Mouse (Mus musculus) embryonic facial prominence, embryonic 14.5 days (tissue): ENCODE measurements around the gene Fam170b. TPM values are rescaled to one million over a fixed set of nuclear protein-coding genes. Genes with fewer than 3 reads are reported as not detected.

Experiments used
- ATAC-seq: fragments of 200-750 bp; cut with Nextera tagmentation; 2 replicates; pipeline ENCODE4 v1.8.0; 2017; ENCODE audit warnings: low read depth, moderate number of reproducible peaks, moderate TSS enrichment
- DNase-seq: peaks from one replicate; pipeline ENCODE4 v3.0.0-alpha.2; 2015; ENCODE audit warnings: low spot score
- H3K27ac ChIP-seq: fragments of 300-500 bp; sonication (generic); replicated peaks from 2 replicates; pipeline ENCODE4 v1.5.1; 2014; ENCODE audit warnings: low read depth, mild to moderate bottlenecking, low read length, moderate library complexity
- H3K27me3 ChIP-seq: fragments of 300-500 bp; sonication (generic); replicated peaks from 2 replicates; pipeline ENCODE4 v1.6.1; 2014; ENCODE audit warnings: low read length; ENCODE audit not compliant: control insufficient read depth, insufficient read depth
- H3K36me3 ChIP-seq: fragments of 300-500 bp; sonication (generic); 2 replicates; pipeline ENCODE4 v1.6.1; 2014; ENCODE audit warnings: low read length, mixed read lengths; ENCODE audit not compliant: control insufficient read depth, insufficient read depth
- H3K4me1 ChIP-seq: fragments of 300-500 bp; sonication (generic); 2 replicates; pipeline ENCODE4 v1.6.1; 2014; ENCODE audit warnings: antibody characterized with exemption, low read length; ENCODE audit not compliant: control insufficient read depth, insufficient read depth
- H3K4me2 ChIP-seq: fragments of 300-500 bp; sonication (generic); 2 replicates; pipeline ENCODE4 v1.6.1; 2014; ENCODE audit warnings: low read depth, mild to moderate bottlenecking, low read length, moderate library complexity, mixed read lengths
- H3K4me3 ChIP-seq: fragments of 300-500 bp; sonication (generic); 2 replicates; pipeline ENCODE4 v1.5.1; 2014; ENCODE audit warnings: low read depth, mild to moderate bottlenecking, low read length
- H3K9ac ChIP-seq: fragments of 300-500 bp; sonication (generic); 2 replicates; pipeline ENCODE4 v1.6.1; 2014; ENCODE audit warnings: low read depth, mild to moderate bottlenecking, low read length, moderate library complexity, mixed read lengths
- H3K9me3 ChIP-seq: fragments of 300-500 bp; sonication (generic); 2 replicates; pipeline ENCODE4 v1.6.1; 2016; ENCODE audit warnings: low read length; ENCODE audit not compliant: control insufficient read depth
- WGBS: fragments of 180-500 bp; shearing (Covaris S2); extraction: QIAGEN DNeasy Blood & Tissue Kit; methylation state at CpG from one replicate; pipeline ENCODE4 v1.1.7; 2014; 5-methylcytosine and 5-hydroxymethylcytosine counted together
- polyA plus RNA-seq: library from polyadenylated mRNA; unstranded; fragments of >200 nt; fragmentation: Nextera tagmentation; extraction: Ambion mirVana; gene quantifications from 2 replicates; pipeline ENCODE4 v1.2.1, GENCODE M21; 2014

Fam170b gene
- not detected in 2 replicates for polyA plus RNA-seq

GRCm38 (mm10) chr14:32833847-32834246 lies at the start of gene Fam170b:
Gene Fam170b (plus strand): TSS chr14:32833962.
- H3K4me1 ChIP-seq, result no peaks in the 10 kb centered on the region
- no peak within 1 kb of the TSS for H3K9ac ChIP-seq
- H3K4me2 ChIP-seq, result no peak within 1 kb of the TSS
- DNase-seq, result no peak
- H3K4me3 ChIP-seq, result no peak within 1 kb of the TSS
- H3K36me3 ChIP-seq, result no peaks in the 10 kb centered on the region
- no peaks in the 10 kb centered on the region for H3K9me3 ChIP-seq
- H3K27ac ChIP-seq, result no peak within 1 kb of the TSS
- no peaks in the 10 kb centered on the region for H3K27me3 ChIP-seq
- no peak for ATAC-seq
- 68% methylated on average over 8 of the region's 8 CpGs for WGBS

- H3K4me3 ChIP-seq, result no peak overlapping the region
- no peak overlapping the region for H3K9ac ChIP-seq
- no peaks in the 10 kb centered on the region for H3K9me3 ChIP-seq
- ATAC-seq, result no peak
- no peaks in the 10 kb centered on the region for H3K27me3 ChIP-seq
- 77% methylated on average over 12 of the region's 12 CpGs for WGBS
- no peaks in the 10 kb centered on the region for H3K4me1 ChIP-seq
- DNase-seq, result no peak
- H3K4me2 ChIP-seq, result no peak overlapping the region
- H3K36me3 ChIP-seq, result no peaks in the 10 kb centered on the region
- no peak overlapping the region for H3K27ac ChIP-seq
These were observed 49.5 kb upstream of the Fam170b start for GRCm38 (mm10) chr14:32784130-32784747.

GRCm38 (mm10) chr14:32784748-32785134 lies 49.0 kb upstream of the Fam170b start:
- no peaks in the 10 kb centered on the region for H3K4me1 ChIP-seq
- DNase-seq (no peak), ATAC-seq (no peak)
- no peak overlapping the region for H3K4me3 ChIP-seq
- 78% methylated on average over 4 of the region's 4 CpGs for WGBS
- no peak overlapping the region for H3K27ac ChIP-seq
- H3K36me3 ChIP-seq, result no peaks in the 10 kb centered on the region
- no peak overlapping the region for H3K9ac ChIP-seq
- no peaks in the 10 kb centered on the region for H3K27me3 ChIP-seq
- H3K9me3 ChIP-seq, result no peaks in the 10 kb centered on the region
- H3K4me2 ChIP-seq, result no peak overlapping the region

GRCm38 (mm10) chr14:32785556-32786130 lies 48.1 kb upstream of the Fam170b start, which contains the start of gene Tmem273:
Gene Tmem273 (plus strand): TSS chr14:32785963.
- ATAC-seq, result no peak
- WGBS, result 72% methylated on average over 3 of the region's 3 CpGs
- H3K4me3 ChIP-seq, result no peak within 1 kb of the TSS

GRCm38 (mm10) chr14:32787691-32788090 lies 46.1 kb upstream of the Fam170b start:
- no peak overlapping the region for H3K4me3 ChIP-seq
- no peak for ATAC-seq
- H3K36me3 ChIP-seq, result no peaks in the 10 kb centered on the region
- WGBS, result 49% methylated on average over 5 of the region's 5 CpGs
- H3K4me1 ChIP-seq, result no peaks in the 10 kb centered on the region
- no peak overlapping the region for H3K9ac ChIP-seq
- H3K9me3 ChIP-seq, result no peaks in the 10 kb centered on the region
- DNase-seq, result no peak
- no peaks in the 10 kb centered on the region for H3K27me3 ChIP-seq
- H3K4me2 ChIP-seq, result no peak overlapping the region
- no peak overlapping the region for H3K27ac ChIP-seq

More at GRCm38 (mm10) chr14:32785556-32786130, 48.1 kb upstream of the Fam170b start, which contains the start of gene Tmem273:
- H3K9ac ChIP-seq, result no peak within 1 kb of the TSS
- no peaks in the 10 kb centered on the region for H3K36me3 ChIP-seq
- H3K9me3 ChIP-seq, result no peaks in the 10 kb centered on the region
- H3K27me3 ChIP-seq, result no peaks in the 10 kb centered on the region
- no peak within 1 kb of the TSS for H3K4me2 ChIP-seq
- no peaks in the 10 kb centered on the region for H3K4me1 ChIP-seq
- no peak within 1 kb of the TSS for H3K27ac ChIP-seq
- DNase-seq, result no peak

GRCm38 (mm10) chr14:32796375-32796774 lies 37.4 kb upstream of the Fam170b start:
- WGBS, result 64% methylated on average over 8 of the region's 8 CpGs
- H3K27me3 ChIP-seq, result no peaks in the 10 kb centered on the region
- H3K9me3 ChIP-seq, result no peaks in the 10 kb centered on the region
- peak; percentile 53; the same call in 1 of the 2 replicates for ATAC-seq
- no peak overlapping the region for H3K4me3 ChIP-seq
- no peaks in the 10 kb centered on the region for H3K36me3 ChIP-seq
- no peak overlapping the region for H3K4me2 ChIP-seq
- peak; percentile 36 for DNase-seq
- H3K9ac ChIP-seq, result no peak overlapping the region
- H3K27ac ChIP-seq, result no peak overlapping the region
- H3K4me1 ChIP-seq, result no peaks in the 10 kb centered on the region

GRCm38 (mm10) chr14:32797803-32798202 lies 36.0 kb upstream of the Fam170b start:
- no peaks in the 10 kb centered on the region for H3K4me1 ChIP-seq
- 90% methylated on average over 2 of the region's 2 CpGs for WGBS
- H3K4me3 ChIP-seq, result no peak overlapping the region
- no peak overlapping the region for H3K4me2 ChIP-seq
- no peak for ATAC-seq
- H3K27me3 ChIP-seq, result no peaks in the 10 kb centered on the region
- no peak for DNase-seq
- no peaks in the 10 kb centered on the region for H3K9me3 ChIP-seq
- H3K27ac ChIP-seq, result no peak overlapping the region
- no peak overlapping the region for H3K9ac ChIP-seq
- no peaks in the 10 kb centered on the region for H3K36me3 ChIP-seq

- H3K4me3 ChIP-seq, result no peak overlapping the region
- no peak overlapping the region for H3K4me2 ChIP-seq
- ATAC-seq (no peak), DNase-seq (no peak)
- H3K9me3 ChIP-seq, result no peaks in the 10 kb centered on the region
- 79% methylated on average over 4 of the region's 4 CpGs for WGBS
- no peak overlapping the region for H3K27ac ChIP-seq
- no peak overlapping the region for H3K9ac ChIP-seq
- no peaks in the 10 kb centered on the region for H3K4me1 ChIP-seq
- no peaks in the 10 kb centered on the region for H3K27me3 ChIP-seq
- H3K36me3 ChIP-seq, result no peaks in the 10 kb centered on the region
These were observed 35.4 kb upstream of the Fam170b start for GRCm38 (mm10) chr14:32798355-32798754.

GRCm38 (mm10) chr14:32800048-32800447 lies 33.7 kb upstream of the Fam170b start:
- WGBS, result 90% methylated on average over 7 of the region's 7 CpGs
- ATAC-seq (no peak), DNase-seq (no peak)
- Histone ChIP-seq H3K4me3 (no peak overlapping the region), H3K9me3 (no peaks in the 10 kb centered on the region), H3K27me3 (no peaks in the 10 kb centered on the region), H3K9ac (no peak overlapping the region), H3K4me2 (no peak overlapping the region), H3K36me3 (no peaks in the 10 kb centered on the region), H3K4me1 (no peaks in the 10 kb centered on the region), H3K27ac (no peak overlapping the region)
